Mouse (Mus musculus) right cerebral cortex, adult 2 months (tissue): Measurements from ENCODE around the gene Lcp2.

Experiments used
- DNase-seq, 2 experiments: peaks; one replicate each; pipeline ENCODE4 v3.0.0; 2021 to 2022; ENCODE audit warnings: low spot score in 2 of 2

Gene Lcp2

GRCm38 (mm10) chr11:34047542-34047937, 820 bp downstream of the Lcp2 start:
- no peak for DNase-seq

GRCm38 (mm10) chr11:34048375-34049124, 1.8 kb downstream of the Lcp2 start:
- DNase-seq, result no peak

DNA sequence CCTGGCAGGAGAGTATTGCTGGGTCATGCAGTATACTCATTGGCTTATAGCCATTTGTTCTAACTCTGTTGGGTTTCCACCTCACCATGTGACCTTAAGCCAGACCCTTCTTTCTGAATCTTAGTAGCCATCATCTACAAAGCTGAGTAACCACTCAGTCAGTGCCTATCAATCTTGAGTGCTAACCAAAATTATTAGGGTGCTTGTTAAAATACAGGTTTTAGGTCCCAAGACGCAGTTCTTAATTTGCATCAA, 2.3 kb downstream of the Lcp2 start:
- DNase-seq, result no peak

DNA sequence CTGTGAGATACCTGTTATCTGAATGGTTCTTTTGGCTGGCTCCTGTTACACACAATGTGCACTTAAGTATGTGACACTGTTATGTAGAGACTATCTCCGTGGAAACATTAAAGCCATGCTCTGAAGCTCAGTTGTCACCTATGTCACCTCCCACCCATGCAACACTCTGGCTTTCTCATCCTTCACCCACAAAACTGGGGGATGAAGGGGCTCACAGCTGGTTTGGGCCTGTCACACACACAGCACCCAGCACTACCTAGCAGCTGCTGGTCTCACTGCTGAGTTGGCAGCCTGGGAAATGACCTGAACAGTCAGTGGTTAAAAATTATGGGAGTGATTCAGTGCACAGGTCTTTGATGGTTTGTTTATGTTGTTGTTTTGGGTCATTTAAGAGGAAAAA, 3.3 kb downstream of the Lcp2 start:
- no peak for DNase-seq

DNA sequence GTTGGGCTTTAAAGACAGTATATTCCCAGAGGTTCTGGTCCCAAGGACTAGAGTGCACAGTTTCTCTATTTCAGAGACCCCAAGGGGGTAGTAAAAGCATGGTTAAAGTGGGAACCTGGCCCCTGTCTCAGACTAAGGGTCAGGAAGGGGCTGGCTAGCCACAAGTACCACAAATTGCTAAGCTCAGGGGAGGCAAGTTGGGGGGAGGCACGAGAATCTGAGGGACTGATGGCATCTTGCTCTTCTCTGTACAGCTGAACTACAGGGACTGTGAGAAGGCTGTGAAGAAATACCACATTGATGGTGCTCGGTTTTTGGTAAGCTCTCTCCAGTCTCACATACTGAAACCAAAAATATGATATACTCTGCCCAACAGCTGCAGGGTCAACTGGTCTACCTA, 3.9 kb downstream of the Lcp2 start:
- no peak for DNase-seq

GRCm38 (mm10) chr11:34053031-34053818, 6.5 kb downstream of the Lcp2 start:
- DNase-seq, result no peak

DNA sequence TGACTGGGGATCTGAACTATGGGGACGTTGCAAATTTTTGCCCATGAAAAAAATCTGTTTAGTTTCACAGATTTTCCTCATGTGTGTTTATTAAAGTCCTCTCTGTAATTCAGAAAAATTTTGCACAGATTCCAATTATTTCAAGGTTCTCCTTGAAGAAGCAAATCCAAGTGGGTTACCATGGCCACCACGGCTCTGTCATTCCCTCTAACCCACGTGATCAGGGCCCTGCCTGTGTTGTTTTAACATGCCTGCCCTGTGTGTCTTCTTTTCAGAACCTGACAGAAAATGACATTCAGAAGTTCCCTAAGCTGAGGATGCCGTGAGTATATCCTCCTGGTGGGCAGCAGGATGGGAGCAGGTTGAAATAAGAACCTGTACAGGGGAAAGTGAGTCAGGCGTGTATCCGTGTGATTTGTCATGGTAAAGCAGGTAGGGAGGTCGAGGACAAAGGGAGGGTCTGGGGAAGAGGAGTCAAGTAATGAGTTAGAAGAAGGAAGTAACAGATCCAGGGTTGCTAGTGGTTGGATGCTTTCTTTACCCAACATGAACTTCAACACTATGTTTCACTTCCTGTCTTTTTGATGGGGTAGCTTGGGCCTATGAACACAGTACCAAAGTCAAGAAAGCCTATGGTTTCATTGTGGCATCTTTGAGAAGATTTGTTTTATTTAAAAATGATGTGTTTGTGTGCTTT, 7.5 kb downstream of the Lcp2 start:
- DNase-seq, result peak; percentile 27 to 33

DNA sequence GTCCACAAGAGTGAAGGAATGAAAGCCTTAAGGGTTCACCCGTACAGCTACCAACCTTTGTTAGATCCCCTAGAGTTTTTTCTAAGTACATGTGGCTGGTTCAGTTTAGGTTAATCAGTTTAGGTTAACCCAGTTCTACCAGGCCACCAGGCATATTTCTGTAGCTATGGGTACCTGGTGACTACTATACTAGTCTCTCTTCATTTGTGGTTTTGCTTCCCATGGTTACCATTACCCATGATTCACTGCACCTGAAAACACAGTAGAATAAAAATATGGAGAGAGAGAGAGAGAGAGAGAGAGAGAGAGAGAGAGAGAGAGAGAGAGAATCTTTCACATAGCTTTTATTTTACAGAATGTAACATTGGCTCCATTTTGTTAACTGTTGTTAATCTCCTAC, 10.0 kb downstream of the Lcp2 start:
- no peak for DNase-seq

- DNase-seq, result no peak
These were observed 11.6 kb downstream of the Lcp2 start for GRCm38 (mm10) chr11:34058332-34058731.

- no peak for DNase-seq
These were observed 12.2 kb downstream of the Lcp2 start for GRCm38 (mm10) chr11:34058960-34059359.

- DNase-seq, result no peak
These were observed 15.0 kb downstream of the Lcp2 start for GRCm38 (mm10) chr11:34061740-34062139.

DNA sequence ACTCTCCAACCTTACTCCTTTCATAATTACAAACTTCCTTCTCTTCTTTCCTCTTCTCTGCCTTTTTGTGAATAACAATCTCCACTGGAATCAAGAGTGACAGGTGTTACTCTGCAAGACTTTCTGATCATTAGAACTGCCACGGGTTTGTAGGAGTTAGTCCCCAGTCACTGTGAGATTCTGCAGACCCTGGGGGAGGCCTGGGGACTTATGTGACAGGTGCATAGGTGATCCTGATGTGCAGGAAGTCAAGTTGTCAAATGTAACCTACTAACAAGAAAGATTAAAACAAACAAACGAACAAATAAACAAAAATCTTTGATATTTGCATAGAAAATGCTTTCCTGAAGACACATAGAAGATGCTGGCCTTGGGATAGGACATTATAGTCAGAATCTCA, 16.5 kb downstream of the Lcp2 start:
- DNase-seq, result no peak

DNA sequence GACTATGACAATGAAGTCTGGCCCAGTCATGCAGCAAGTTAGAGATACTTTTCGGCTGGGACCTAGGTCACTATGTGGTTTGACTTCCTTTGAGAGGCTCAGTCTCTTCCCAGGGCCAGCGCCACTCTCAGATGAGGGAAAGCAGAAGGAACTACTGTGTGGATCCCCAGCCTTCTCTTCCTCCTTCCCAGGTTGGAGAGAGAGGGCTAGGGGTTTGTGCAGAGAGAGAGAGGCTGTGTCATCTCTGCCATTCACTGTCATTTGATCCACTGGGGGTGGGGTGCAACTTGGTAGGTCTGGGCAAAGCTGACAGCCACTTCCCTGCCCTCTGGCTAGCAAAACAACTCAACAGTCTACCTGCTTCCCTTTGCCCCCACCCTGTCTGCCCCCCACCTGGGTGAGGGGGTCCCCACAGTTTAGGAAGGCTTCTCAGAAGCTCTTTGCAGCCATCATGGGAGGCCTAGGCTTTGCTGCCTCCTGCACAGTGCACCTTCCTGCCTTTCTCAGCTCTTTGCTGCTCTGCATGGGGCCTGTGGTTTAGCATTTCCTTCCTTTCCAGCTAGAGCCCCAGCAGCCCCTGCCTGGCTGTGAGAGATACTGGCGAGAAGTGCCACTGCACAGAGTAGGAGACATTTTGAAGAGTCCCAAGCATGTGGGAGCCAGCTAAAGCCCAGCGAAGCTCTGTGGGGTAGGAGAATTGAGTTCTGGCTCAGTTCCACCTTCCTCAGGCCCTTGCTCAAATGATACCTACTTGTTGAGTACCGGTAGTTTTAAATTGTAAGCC, 17.2 kb downstream of the Lcp2 start:
- no peak for DNase-seq

- DNase-seq, result no peak
These were observed 23.9 kb downstream of the Lcp2 start for GRCm38 (mm10) chr11:34070596-34070995.

DNA sequence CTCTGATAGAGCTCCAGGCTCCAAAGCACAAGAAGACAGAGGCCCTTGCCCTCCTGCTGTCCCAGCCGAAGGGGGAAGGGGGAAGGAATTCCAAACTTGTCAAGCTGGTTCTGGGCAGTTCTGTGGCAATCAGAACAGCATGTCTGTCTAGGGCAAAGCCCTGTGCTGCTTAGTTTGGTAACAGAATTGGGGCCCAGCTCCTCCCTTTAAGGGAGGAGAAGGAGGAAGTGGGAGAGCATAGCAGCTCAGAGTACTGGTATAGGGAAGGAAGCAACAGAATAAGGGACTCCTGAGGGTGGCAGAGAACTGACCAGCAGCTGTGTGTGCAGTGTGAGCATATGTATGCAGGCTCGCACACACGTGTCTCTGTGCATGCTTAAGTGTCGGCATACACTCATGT, 25.6 kb downstream of the Lcp2 start:
- DNase-seq, result no peak

DNA sequence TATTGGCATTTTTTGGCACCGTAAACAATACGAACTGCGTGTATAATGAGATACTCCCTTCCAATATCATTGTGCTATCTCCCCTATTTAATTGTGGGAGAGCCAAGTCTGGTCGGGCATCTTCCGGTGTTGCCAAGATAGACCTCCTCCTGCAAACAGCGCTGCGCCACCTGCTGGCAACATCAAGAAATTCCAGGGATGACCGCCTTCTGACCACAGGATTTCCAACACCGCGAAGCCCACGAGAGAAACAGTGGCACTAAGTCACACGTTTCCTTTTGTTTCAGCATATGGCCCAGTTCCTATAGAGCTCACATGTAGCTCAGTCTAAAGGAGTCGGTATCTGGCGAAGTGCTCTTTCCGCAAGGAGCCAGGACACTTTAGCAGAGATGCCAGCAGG, 27.1 kb downstream of the Lcp2 start:
- DNase-seq, result peak; percentile 59 to 69

GRCm38 (mm10) chr11:34077870-34078269, 31.1 kb downstream of the Lcp2 start:
- DNase-seq, result no peak

GRCm38 (mm10) chr11:34078581-34078980, 31.9 kb downstream of the Lcp2 start:
- no peak for DNase-seq

DNA sequence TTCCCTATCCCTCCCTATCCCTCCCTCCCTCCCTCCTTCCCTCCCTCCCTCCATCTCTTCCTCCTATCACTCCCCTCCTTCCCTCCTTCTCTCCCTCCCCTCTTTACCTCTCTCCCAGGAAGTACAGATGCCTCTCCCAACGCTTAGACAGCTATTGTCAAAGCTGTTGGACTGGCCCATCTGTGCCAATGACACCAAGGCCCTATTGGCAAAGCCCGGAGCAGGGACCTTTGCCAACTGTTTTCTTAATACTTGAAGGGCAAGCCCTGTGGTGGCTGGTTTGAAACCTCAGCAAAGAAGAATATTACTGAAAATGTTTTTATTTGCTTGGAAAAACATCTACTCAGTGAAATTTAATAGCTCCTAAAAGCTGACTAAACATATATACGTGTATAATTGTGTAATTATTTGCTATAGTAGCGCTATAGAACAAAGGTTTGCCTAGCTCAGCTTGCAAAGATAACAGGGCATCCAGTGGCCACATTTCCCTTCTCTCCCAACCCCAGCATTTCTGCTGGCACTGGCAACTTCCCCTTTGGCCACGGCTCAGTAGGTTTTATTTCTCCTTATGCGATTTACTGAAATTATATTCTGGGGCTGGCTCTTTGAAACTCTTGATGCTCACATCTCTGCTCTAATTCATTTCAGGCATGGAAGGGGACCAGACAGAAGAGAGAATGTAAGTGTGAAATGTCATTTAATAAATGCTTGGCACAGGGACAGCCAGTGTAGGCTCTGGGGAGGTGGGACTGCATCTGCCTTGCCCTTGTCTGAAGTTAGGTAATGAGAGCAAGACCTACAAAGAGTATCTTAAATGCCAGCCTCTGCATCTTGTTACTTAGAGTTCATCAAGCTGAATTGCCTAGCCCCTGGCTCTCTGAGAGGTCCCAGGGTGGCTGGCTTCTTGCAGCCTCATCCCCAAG, 33.1 kb downstream of the Lcp2 start:
- DNase-seq, result no peak

DNA sequence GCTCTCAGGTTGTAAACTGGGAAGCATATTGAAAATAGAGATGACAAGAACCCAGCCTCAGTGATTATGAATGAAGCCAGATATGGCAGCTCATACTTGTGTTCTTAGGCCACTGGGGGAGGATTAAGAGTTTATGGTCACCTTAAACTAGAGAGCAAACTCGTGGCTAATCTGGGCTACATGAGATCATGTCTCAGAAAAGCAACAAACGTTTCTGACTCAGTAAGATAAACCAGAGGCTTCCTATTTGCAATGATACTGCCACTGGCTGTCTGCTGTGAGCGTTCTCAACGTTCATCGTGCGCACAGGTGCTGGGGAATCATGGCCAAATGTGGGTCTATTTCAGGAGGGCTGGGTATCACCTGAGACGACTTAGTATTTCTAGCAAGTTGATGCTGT, 37.1 kb downstream of the Lcp2 start:
- no peak for DNase-seq

GRCm38 (mm10) chr11:34084639-34085038, 37.9 kb downstream of the Lcp2 start:
- no peak for DNase-seq
